ENCODE assay signal across 8 mouse cellular contexts in the genomic region with DNA sequence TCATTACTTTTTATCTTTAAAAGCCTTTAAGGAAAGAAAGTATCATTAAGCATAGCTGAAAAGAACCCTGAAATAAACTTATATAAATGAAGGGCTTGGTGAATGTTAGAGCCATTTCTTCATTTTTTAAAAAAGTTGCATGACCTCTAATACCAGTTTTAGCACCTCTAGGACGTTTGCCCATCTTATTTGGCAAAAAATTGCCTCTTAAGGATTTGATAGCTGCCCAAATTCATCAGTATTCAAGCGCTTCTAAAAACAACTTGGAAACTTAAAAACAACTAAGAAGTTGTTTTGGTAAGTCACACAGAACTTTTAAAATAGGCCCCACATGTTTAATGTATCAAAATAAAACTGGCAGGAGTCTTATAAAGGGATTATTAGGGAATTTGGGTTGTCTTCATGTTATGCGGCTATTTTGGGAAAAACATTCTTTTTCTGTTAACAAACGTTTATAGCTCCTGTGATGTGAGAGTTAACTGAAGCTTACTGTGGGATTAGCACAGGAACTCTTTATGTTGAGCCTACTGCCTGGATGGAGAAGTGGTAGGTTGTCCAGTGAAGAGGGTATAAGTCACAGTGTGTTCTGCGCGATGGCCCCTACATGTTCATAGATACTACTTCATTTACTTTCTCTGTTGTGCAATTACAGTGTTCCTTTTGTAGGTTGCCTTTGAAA. TPM values are rescaled to one million over a fixed set of nuclear protein-coding genes. Genes with fewer than 3 reads are reported as not detected.
DNase-seq lines count a peak whose midpoint lies in the region; ATAC-seq and TF ChIP-seq lines count a peak whose summit lies in the region.

No protein-coding gene starts in this region.

- peaks cover 18% of the 10 kb centered on the region for H3K79me2 ChIP-seq in liver, adult 2 months (ENCODE audit: control insufficient read depth, insufficient read depth, low read length)

- H3K9ac ChIP-seq in liver, adult 2 months (ENCODE audit: low read depth, low read length): peak overlapping the region; percentile 97
- peak overlapping the region; percentile 96; the same call in 1 of the 2 replicates for H3K9ac ChIP-seq in embryonic facial prominence, embryonic 11.5 days (replicated peaks; ENCODE audit: low read length)
- H3K9ac ChIP-seq in hindbrain, postnatal 0 days (replicated peaks; ENCODE audit: low read length): peak overlapping the region; percentile 94; the same call in 1 of the 2 replicates
- H3K9ac ChIP-seq in neural tube, embryonic 12.5 days: peak overlapping the region; percentile 98; the same call in 1 of the 2 replicates

- DNase-seq in liver, adult 2 months (ENCODE audit: extremely low read depth, low read depth, low spot score): peak; percentile 41
- no peak for DNase-seq in liver
- DNase-seq in embryonic facial prominence, embryonic 11.5 days (ENCODE audit: low spot score): no peak
- no peak for DNase-seq in hindbrain, postnatal 0 days (ENCODE audit: low spot score)
- no peak for DNase-seq in thymus, postnatal 25 days
- no peak for DNase-seq in urinary bladder, postnatal 14 days (ENCODE audit: low spot score)
- no peak for DNase-seq in gastrocnemius, postnatal 25 days

- peak overlapping the region; percentile 44; the same call in 1 of the 2 replicates for H3K27ac ChIP-seq in liver, adult 2 months (replicated peaks; ENCODE audit: insufficient read depth, low read depth, low read length)
- H3K27ac ChIP-seq in embryonic facial prominence, embryonic 11.5 days (replicated peaks; ENCODE audit: low read depth, low read length): no peak overlapping the region
- no peak overlapping the region for H3K27ac ChIP-seq in hindbrain, postnatal 0 days
- no peak overlapping the region for H3K27ac ChIP-seq in neural tube, embryonic 12.5 days

- H3K4me2 ChIP-seq in embryonic facial prominence, embryonic 11.5 days (ENCODE audit: low read depth, low read length): peak overlapping the region; percentile 56
- H3K4me2 ChIP-seq in hindbrain, postnatal 0 days (ENCODE audit: low read depth, low read length): peak overlapping the region; percentile 76
- H3K4me2 ChIP-seq in neural tube, embryonic 12.5 days (replicated peaks): peak overlapping the region; percentile 70

- H3K36me3 ChIP-seq in liver, adult 2 months (ENCODE audit: control insufficient read depth, insufficient read depth, low read length): no peaks in the 10 kb centered on the region
- no peaks in the 10 kb centered on the region; the same call in 1 of the 2 replicates for H3K36me3 ChIP-seq in embryonic facial prominence, embryonic 11.5 days (replicated peaks; ENCODE audit: control insufficient read depth, insufficient read depth, low read depth, low read length)
- H3K36me3 ChIP-seq in hindbrain, postnatal 0 days (ENCODE audit: insufficient read depth, low read length): no peaks in the 10 kb centered on the region
- no peaks in the 10 kb centered on the region for H3K36me3 ChIP-seq in neural tube, embryonic 12.5 days

- no peaks in the 10 kb centered on the region for H3K9me3 ChIP-seq in embryonic facial prominence, embryonic 11.5 days (replicated peaks; ENCODE audit: control insufficient read depth, low read length)
- H3K9me3 ChIP-seq in hindbrain, postnatal 0 days (ENCODE audit: low read length): no peaks in the 10 kb centered on the region
- no peaks in the 10 kb centered on the region for H3K9me3 ChIP-seq in neural tube, embryonic 12.5 days

- 10% methylated on average over 6 of the region's 6 CpGs for WGBS in liver, adult 2 months
- 38% methylated on average over 6 of the region's 6 CpGs for WGBS in embryonic facial prominence, embryonic 11.5 days
- 28% methylated on average over 6 of the region's 6 CpGs for whole genome bisulfite sequencing in hindbrain, postnatal 0 days
- 39% methylated on average over 6 of the region's 6 CpGs for WGBS in neural tube, embryonic 12.5 days

- no peak for ATAC-seq in embryonic facial prominence, embryonic 11.5 days (replicated peaks; ENCODE audit: insufficient number of reproducible peaks, low FRiP score, low TSS enrichment, low read depth)
- no peak for ATAC-seq in hindbrain, postnatal 0 days
- no peak for ATAC-seq in neural tube, embryonic 12.5 days (ENCODE audit: low FRiP score, low read depth)

- no peak for TF ChIP-seq POLR2A in liver, adult 2 months (IDR thresholded peaks at IDR 0.05; ENCODE audit: extremely low read depth, insufficient read depth, low read length)

- no peak for TF ChIP-seq CTCF in liver, adult 2 months (IDR thresholded peaks at IDR 0.05; ENCODE audit: low read depth, low read length)
- TF ChIP-seq CTCF in hindbrain, postnatal 0 days (IDR thresholded peaks at IDR 0.05; ENCODE audit: low read depth): no peak

- H3K4me3 ChIP-seq in liver, adult 2 months (ENCODE audit: insufficient read depth, low read depth, low read length): peak overlapping the region; percentile 91
- peak overlapping the region; percentile 96 for H3K4me3 ChIP-seq in embryonic facial prominence, embryonic 11.5 days (ENCODE audit: low read depth, low read length)
- peak overlapping the region; percentile 73 for H3K4me3 ChIP-seq in hindbrain, postnatal 0 days (ENCODE audit: low read length)
- H3K4me3 ChIP-seq in neural tube, embryonic 12.5 days: peak overlapping the region; percentile 98

- H3K27me3 ChIP-seq in liver, adult 2 months (ENCODE audit: control insufficient read depth, insufficient read depth, low read length): no peaks in the 10 kb centered on the region
- H3K27me3 ChIP-seq in embryonic facial prominence, embryonic 11.5 days (ENCODE audit: control insufficient read depth, insufficient read depth, low read length): no peaks in the 10 kb centered on the region
- H3K27me3 ChIP-seq in hindbrain, postnatal 0 days (ENCODE audit: insufficient read depth, low read length): no peaks in the 10 kb centered on the region
- H3K27me3 ChIP-seq in neural tube, embryonic 12.5 days (replicated peaks): no peaks in the 10 kb centered on the region

- peaks cover 13% of the 10 kb centered on the region for H3K4me1 ChIP-seq in liver, adult 2 months (ENCODE audit: control insufficient read depth, insufficient read depth, low read length)
- no peaks in the 10 kb centered on the region for H3K4me1 ChIP-seq in embryonic facial prominence, embryonic 11.5 days (ENCODE audit: control insufficient read depth, insufficient read depth, low read length)
- H3K4me1 ChIP-seq in hindbrain, postnatal 0 days (ENCODE audit: insufficient read depth, low read length): peaks cover 22% of the 10 kb centered on the region; the same call in 1 of the 2 replicates
- H3K4me1 ChIP-seq in neural tube, embryonic 12.5 days: peaks cover 20% of the 10 kb centered on the region

RNA-seq across cellular contexts. Expression of a gene that starts 2.6 kb away (rescaled TPM):
- 83.6 and 84.0 TPM in 2 replicates for total RNA-seq in liver, adult 2 months (2014; rRNA removed)
- 32.6 and 44.7 TPM in 2 replicates for polyA plus RNA-seq in liver, adult 2 months (2012; rRNA removed)
- polyA plus RNA-seq in embryonic facial prominence, embryonic 11.5 days (2014; fragmentation: Nextera tagmentation; extraction: Ambion mirVana): 89.4 and 93.9 TPM in 2 replicates
- total RNA-seq in hindbrain, postnatal 0 days (2014; rRNA removed): 48.1 and 49.1 TPM in 2 replicates
- 61.8 and 62.6 TPM in 2 replicates for polyA plus RNA-seq in hindbrain, postnatal 0 days (2015; fragmentation: Nextera tagmentation; extraction: Ambion mirVana)
- 116 and 122 TPM in 2 replicates for polyA plus RNA-seq in neural tube, embryonic 12.5 days (2016; fragmentation: Nextera tagmentation; extraction: Ambion mirVana)
- total RNA-seq in gastrocnemius, postnatal 25 days (2021): 100 to 1,000 TPM; 148 to 174 TPM
